Comparison of ENCODE assay signal across 27 mouse cellular contexts in genomic region chr10:59252396-59252795, GRCm38 (mm10). TPM values are rescaled to one million over a fixed set of nuclear protein-coding genes. Genes with fewer than 3 reads are reported as not detected.
DNase-seq lines count a peak whose midpoint lies in the region; ATAC-seq and TF ChIP-seq lines count a peak whose summit lies in the region.
"Had no signal": no experiment of that assay in that cellular context is flagged by ENCODE, and none has a peak within 500 bp of the region (broad histone marks: within the 10 kb centered on the region; RNA-seq: fewer than 3 reads in every experiment).

No protein-coding gene starts in this region.

- no peak overlapping the region for H3K4me2 ChIP-seq in kidney, embryonic 14.5 days (replicated peaks; ENCODE audit: low read depth, low read length)
- no peak overlapping the region for H3K4me2 ChIP-seq in midbrain, embryonic 11.5 days
- no peak overlapping the region for H3K4me2 ChIP-seq in midbrain, embryonic 14.5 days (ENCODE audit: low read length)
- H3K4me2 ChIP-seq in myocyte (ENCODE audit: low read depth), result peak overlapping the region; percentile 4
- H3K4me2 ChIP-seq: heart, embryonic 12.5 days; hindbrain, embryonic 13.5 days; liver, embryonic 11.5 days; lung, embryonic 15.5 days; midbrain, embryonic 13.5 days; neural tube, embryonic 15.5 days had no signal

- H3ac ChIP-seq in myocyte (ENCODE audit: control insufficient read depth, insufficient read length), result no peak overlapping the region

- TF ChIP-seq POLR2A in myocyte (IDR thresholded peaks at IDR 0.05; ENCODE audit: insufficient read length, low read depth), result no peak

- no peak overlapping the region for H3K4me3 ChIP-seq in kidney, embryonic 14.5 days (ENCODE audit: low read length)
- H3K4me3 ChIP-seq in midbrain, embryonic 11.5 days (ENCODE audit: low read depth, low read length), result no peak overlapping the region
- no peak overlapping the region for H3K4me3 ChIP-seq in midbrain, embryonic 14.5 days (replicated peaks; ENCODE audit: low read depth, low read length)
- H3K4me3 ChIP-seq in myocyte, result no peak overlapping the region
- H3K4me3 ChIP-seq: heart, adult 2 months; heart, embryonic 12.5 days; hindbrain, embryonic 13.5 days; lung, embryonic 15.5 days; megakaryocyte, embryonic 14.5 days; midbrain, embryonic 13.5 days; neural tube, embryonic 15.5 days had no signal

- H3K9ac ChIP-seq in kidney, embryonic 14.5 days (ENCODE audit: low read depth, low read length), result no peak overlapping the region
- no peak overlapping the region for H3K9ac ChIP-seq in midbrain, embryonic 11.5 days (ENCODE audit: low read length)
- no peak overlapping the region for H3K9ac ChIP-seq in midbrain, embryonic 14.5 days (replicated peaks; ENCODE audit: low read length)
- H3K9ac ChIP-seq: heart, embryonic 12.5 days; hindbrain, embryonic 13.5 days; lung, embryonic 15.5 days; midbrain, embryonic 13.5 days; neural tube, embryonic 15.5 days had no signal

- no peak for DNase-seq in kidney, adult 8-10 months
- DNase-seq in midbrain, embryonic 11.5 days (ENCODE audit: low spot score, missing footprints), result peak; percentile 67
- no peak for DNase-seq in midbrain, embryonic 14.5 days
- DNase-seq in testis, postnatal 14 days (ENCODE audit: low spot score), result no peak
- no peak for DNase-seq in gastrocnemius, adult 18-20 months (ENCODE audit: low spot score)
- DNase-seq: adrenal gland, postnatal 25 days; cerebellum, adult 11-12 months; cerebellum, adult 9-11 months; heart, adult 2 months; heart, postnatal 4 days; kidney, adult 9 months; kidney, postnatal 4 days; layer of hippocampus, postnatal 36 days; lung, postnatal 4 days; right cerebral cortex, postnatal 25 days; thymus, postnatal 4 days had no signal

- H3K4me1 ChIP-seq in kidney, embryonic 14.5 days (ENCODE audit: control insufficient read depth, insufficient read depth, low read length), result 0 out of 2 replicates have a peak, but pooled peaks cover 3% of the 10 kb centered on the region
- no peaks in the 10 kb centered on the region for H3K4me1 ChIP-seq in midbrain, embryonic 11.5 days (ENCODE audit: control insufficient read depth, insufficient read depth, low read length)
- no peaks in the 10 kb centered on the region for H3K4me1 ChIP-seq in midbrain, embryonic 14.5 days (ENCODE audit: control insufficient read depth, insufficient read depth, low read length)
- H3K4me1 ChIP-seq: hindbrain, embryonic 13.5 days; lung, embryonic 15.5 days; midbrain, embryonic 13.5 days; neural tube, embryonic 15.5 days had no signal

- 0 out of 2 replicates have a peak, but pooled peaks have one; percentile 16 for ATAC-seq in kidney, embryonic 14.5 days (ENCODE audit: low FRiP score, low TSS enrichment)
- no peak for ATAC-seq in midbrain, embryonic 11.5 days (ENCODE audit: low FRiP score)
- no peak for ATAC-seq in midbrain, embryonic 14.5 days (ENCODE audit: low FRiP score, low TSS enrichment)
- ATAC-seq: CD4-positive, CD25-positive, alpha-beta regulatory T cell, adult 4 months; forebrain, embryonic 16.5 days; midbrain, embryonic 13.5 days had no signal

- no peak overlapping the region for H3K27ac ChIP-seq in kidney, embryonic 14.5 days (ENCODE audit: low read depth, low read length)
- H3K27ac ChIP-seq in midbrain, embryonic 11.5 days (ENCODE audit: low read depth, low read length), result no peak overlapping the region
- H3K27ac ChIP-seq in midbrain, embryonic 14.5 days (replicated peaks; ENCODE audit: low read depth, low read length), result no peak overlapping the region
- H3K27ac ChIP-seq: heart, adult 2 months; hindbrain, embryonic 13.5 days; lung, embryonic 15.5 days; midbrain, embryonic 13.5 days; neural tube, embryonic 15.5 days had no signal

- no peaks in the 10 kb centered on the region for H3K79me2 ChIP-seq in myocyte (ENCODE audit: control insufficient read depth, insufficient read depth)

- 51% methylated on average over 8 of the region's 8 CpGs for WGBS in kidney, embryonic 14.5 days
- WGBS in midbrain, embryonic 11.5 days, result 80% methylated on average over 8 of the region's 8 CpGs
- WGBS in midbrain, embryonic 14.5 days, result 79% methylated on average over 8 of the region's 8 CpGs

- H3K9me3 ChIP-seq in kidney, embryonic 14.5 days (ENCODE audit: control insufficient read depth, low read length), result no peaks in the 10 kb centered on the region
- no peaks in the 10 kb centered on the region for H3K9me3 ChIP-seq in midbrain, embryonic 11.5 days (ENCODE audit: control insufficient read depth, low read length)
- no peaks in the 10 kb centered on the region for H3K9me3 ChIP-seq in midbrain, embryonic 14.5 days (ENCODE audit: control insufficient read depth, low read length)
- H3K9me3 ChIP-seq: heart, embryonic 12.5 days; hindbrain, embryonic 13.5 days; lung, embryonic 15.5 days; megakaryocyte, embryonic 14.5 days; midbrain, embryonic 13.5 days; neural tube, embryonic 15.5 days had no signal

- H3K36me3 ChIP-seq in kidney, embryonic 14.5 days (ENCODE audit: control insufficient read depth, insufficient read depth, low read length), result no peaks in the 10 kb centered on the region
- no peaks in the 10 kb centered on the region for H3K36me3 ChIP-seq in midbrain, embryonic 11.5 days (ENCODE audit: control insufficient read depth, insufficient read depth, low read length)
- no peaks in the 10 kb centered on the region for H3K36me3 ChIP-seq in midbrain, embryonic 14.5 days (ENCODE audit: control insufficient read depth, insufficient read depth, low read length)
- H3K36me3 ChIP-seq in myocyte (ENCODE audit: control insufficient read depth, insufficient read depth), result no peaks in the 10 kb centered on the region
- H3K36me3 ChIP-seq: heart, embryonic 12.5 days; hindbrain, embryonic 13.5 days; lung, embryonic 15.5 days; midbrain, embryonic 13.5 days; neural tube, embryonic 15.5 days had no signal

- H3K27me3 ChIP-seq in kidney, embryonic 14.5 days (ENCODE audit: control insufficient read depth, insufficient read depth, low read length), result no peaks in the 10 kb centered on the region
- H3K27me3 ChIP-seq in midbrain, embryonic 11.5 days (ENCODE audit: control insufficient read depth, insufficient read depth, low read length), result no peaks in the 10 kb centered on the region
- no peaks in the 10 kb centered on the region for H3K27me3 ChIP-seq in midbrain, embryonic 14.5 days (ENCODE audit: control insufficient read depth, insufficient read depth, low read length)
- H3K27me3 ChIP-seq in myocyte (ENCODE audit: control insufficient read depth, insufficient read depth, insufficient read length), result no peaks in the 10 kb centered on the region
- H3K27me3 ChIP-seq: heart, embryonic 12.5 days; hindbrain, embryonic 13.5 days; lung, embryonic 15.5 days; midbrain, embryonic 13.5 days; neural tube, embryonic 15.5 days had no signal

TF ChIP-seq in myocyte, 11 proteins besides CTCF, POLR2A, EP300 and RAD21:
- TF ChIP-seq MAX (IDR thresholded peaks at IDR 0.05; ENCODE audit: low read depth) (no peak), POLR2AphosphoS2 (IDR thresholded peaks at IDR 0.05; ENCODE audit: insufficient read length, low read depth) (no peak), SRF (IDR thresholded peaks at IDR 0.05; ENCODE audit: control insufficient read depth, insufficient read length, low read depth) (no peak), CEBPB (IDR thresholded peaks at IDR 0.05; ENCODE audit: insufficient read depth, poor library complexity, severe bottlenecking) (no peak), MYOD1 (IDR thresholded peaks at IDR 0.05; ENCODE audit: control insufficient read depth in 1 of 3, insufficient read length in 2 of 3, low read depth in 2 of 3) (no peak), REST (IDR thresholded peaks at IDR 0.05; ENCODE audit: insufficient read depth, insufficient read length) (no peak)

RNA-seq across cellular contexts. Expression of gene Sowahc, which starts 30.6 kb away (rescaled TPM):
- 6.3 and 9.5 TPM in 2 replicates for polyA plus RNA-seq in kidney, embryonic 14.5 days (2014; fragmentation: Nextera tagmentation; extraction: Ambion mirVana)
- polyA plus RNA-seq in midbrain, embryonic 11.5 days (2014; fragmentation: Nextera tagmentation; extraction: Ambion mirVana), result 10.0 and 14.3 TPM in 2 replicates
- 17.7 and 18.3 TPM in 2 replicates for polyA plus RNA-seq in midbrain, embryonic 14.5 days (2014; fragmentation: Nextera tagmentation; extraction: Ambion mirVana)
- 1.2 TPM for polyA plus RNA-seq in myocyte (2012; fragmentation: generic; extraction: Trizol)
- under 1 TPM; 0.66 to 0.78 TPM for total RNA-seq in gastrocnemius, adult 18-20 months (2021)

RNA-seq across cellular contexts. Expression of gene Sept10, which starts 30.7 kb away (rescaled TPM):
- 54.4 and 55.8 TPM in 2 replicates for polyA plus RNA-seq in kidney, embryonic 14.5 days (2014; fragmentation: Nextera tagmentation; extraction: Ambion mirVana)
- polyA plus RNA-seq in midbrain, embryonic 11.5 days (2014; fragmentation: Nextera tagmentation; extraction: Ambion mirVana), result 28.8 and 29.3 TPM in 2 replicates
- 8.9 and 18.4 TPM in 2 replicates for polyA plus RNA-seq in midbrain, embryonic 14.5 days (2014; fragmentation: Nextera tagmentation; extraction: Ambion mirVana)
- polyA plus RNA-seq in myocyte (2012; fragmentation: generic; extraction: Trizol), result 16.9 TPM
- 1 to 10 TPM; 6.5 to 8.5 TPM for total RNA-seq in gastrocnemius, adult 18-20 months (2021)
